Mouse (Mus musculus): ENCODE measurements at regions not wholly inside any gene's neighbourhood (a gene's known extent, or its start where the extent isn't known, plus 50 kb on each side); places are given as distances from the start of the nearest gene placed in this dataset.
A peak's percentile ranks its signal among the peaks of the same experiment; 100 is the strongest.

DNA sequence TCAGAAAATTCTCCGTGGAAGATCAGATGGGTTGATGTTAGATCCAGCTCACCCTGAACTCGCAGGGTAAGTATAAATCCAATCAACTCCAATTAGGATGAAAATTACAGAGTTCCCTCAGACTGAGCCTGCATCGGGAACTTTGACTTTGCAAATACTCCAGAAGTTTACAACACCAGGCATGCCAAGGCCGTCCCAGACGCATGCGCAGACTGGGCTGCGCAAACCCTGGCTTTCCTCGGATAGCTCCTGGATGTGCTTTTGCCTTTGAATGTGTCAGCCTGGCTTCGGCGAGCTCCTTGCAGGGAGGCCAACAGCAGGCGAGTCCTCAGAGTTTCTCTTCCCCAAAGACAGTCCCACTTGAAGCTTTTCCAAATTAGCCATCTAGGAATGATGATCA lies 127.6 kb upstream of the Tbx3 start:
- DNase-seq (ENCODE audit: low spot score), result no peak
- Histone ChIP-seq H3K27ac (replicated peaks) (no peak overlapping the region), H3K4me1 (peaks cover 8% of the 10 kb centered on the region), H3K4me3 (no peak overlapping the region), H3K9me3 (no peaks in the 10 kb centered on the region), H3K36me3 (replicated peaks) (no peaks in the 10 kb centered on the region), H3K27me3 (replicated peaks; ENCODE audit: low read depth, poor library complexity, severe bottlenecking) (0 out of 2 replicates have a peak, but pooled peaks cover 9% of the 10 kb centered on the region)
- WGBS, result 85% methylated on average over 11 of the region's 11 CpGs

DNA sequence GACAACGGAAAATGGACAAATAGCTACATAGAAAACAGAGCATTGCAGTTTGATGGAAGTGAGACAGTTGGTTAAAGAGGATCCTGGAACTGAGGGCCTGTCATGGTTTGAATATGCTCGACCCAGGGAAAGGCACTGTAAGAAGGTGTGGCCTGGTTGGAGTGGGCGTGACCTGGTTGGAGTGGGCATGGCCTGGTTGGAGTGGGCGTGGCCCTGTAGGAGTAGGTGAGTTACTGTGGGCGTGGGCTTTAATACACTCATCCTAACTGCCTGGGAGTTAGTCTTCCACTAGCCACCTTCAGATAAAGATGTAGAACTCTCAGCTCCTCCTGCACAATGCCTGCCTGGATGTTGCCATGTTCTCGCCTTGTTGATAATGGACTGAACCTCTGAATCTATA lies 126.8 kb upstream of the Tbx3 start:
- Histone ChIP-seq H3K4me1 (peaks cover 8% of the 10 kb centered on the region), H3K9me3 (no peaks in the 10 kb centered on the region), H3K27me3 (replicated peaks; ENCODE audit: low read depth, poor library complexity, severe bottlenecking) (0 out of 2 replicates have a peak, but pooled peaks cover 13% of the 10 kb centered on the region), H3K27ac (replicated peaks) (no peak overlapping the region), H3K4me3 (no peak overlapping the region), H3K36me3 (replicated peaks) (no peaks in the 10 kb centered on the region)
- 91% methylated on average over 6 of the region's 6 CpGs for WGBS
- DNase-seq (ENCODE audit: low spot score), result no peak

DNA sequence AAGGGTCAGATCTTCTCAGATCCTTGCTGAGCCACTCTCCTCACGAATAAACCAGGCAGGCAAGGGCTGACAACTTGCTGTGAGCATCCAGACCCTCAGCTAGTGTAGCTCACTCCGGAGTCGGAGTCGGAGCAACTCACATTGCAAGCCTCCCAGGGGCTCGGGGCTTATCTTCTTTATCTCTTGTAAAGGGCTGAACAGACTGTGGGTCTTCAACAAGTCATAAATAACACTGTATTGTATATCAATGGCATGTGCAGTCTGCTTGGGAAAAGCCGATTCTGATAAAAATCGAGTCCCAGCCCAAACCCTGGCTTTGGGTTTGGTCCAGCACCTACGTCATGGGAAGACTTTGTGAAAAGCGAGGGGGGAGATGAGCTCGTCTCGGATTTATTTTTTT lies 125.8 kb upstream of the Tbx3 start:
- Histone ChIP-seq H3K27me3 (replicated peaks; ENCODE audit: low read depth, poor library complexity, severe bottlenecking) (0 out of 2 replicates have a peak, but pooled peaks cover 13% of the 10 kb centered on the region), H3K4me1 (peaks cover 8% of the 10 kb centered on the region), H3K27ac (replicated peaks) (no peak overlapping the region), H3K36me3 (replicated peaks) (no peaks in the 10 kb centered on the region), H3K9me3 (no peaks in the 10 kb centered on the region), H3K4me3 (no peak overlapping the region)
- WGBS, result 82% methylated on average over 11 of the region's 11 CpGs
- DNase-seq (ENCODE audit: low spot score), result no peak

DNA sequence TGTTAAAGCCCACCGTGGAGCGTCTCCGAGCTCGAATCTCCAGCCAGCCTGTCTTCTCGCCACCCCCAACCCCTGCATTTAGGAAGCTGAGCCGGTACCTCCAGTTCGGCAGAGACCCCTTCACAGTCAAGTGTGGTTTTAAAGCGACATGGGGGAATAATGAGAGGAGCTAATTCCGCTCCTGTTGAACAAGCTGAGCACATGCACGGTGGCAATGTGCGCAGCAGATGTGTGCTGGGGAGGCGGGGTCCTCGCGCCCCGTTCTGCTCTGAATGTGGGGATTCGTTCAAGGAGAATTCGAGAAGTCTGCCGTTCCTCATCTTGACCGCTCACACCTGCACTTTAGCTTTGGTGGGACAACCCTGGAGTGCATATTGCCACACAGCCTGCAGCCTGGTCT lies 123.4 kb upstream of the Tbx3 start:
- WGBS, result 75% methylated on average over 19 of the region's 19 CpGs
- 0 out of 2 replicates have a peak, but pooled peaks cover 13% of the 10 kb centered on the region for H3K27me3 ChIP-seq (replicated peaks; ENCODE audit: low read depth, poor library complexity, severe bottlenecking)

DNA sequence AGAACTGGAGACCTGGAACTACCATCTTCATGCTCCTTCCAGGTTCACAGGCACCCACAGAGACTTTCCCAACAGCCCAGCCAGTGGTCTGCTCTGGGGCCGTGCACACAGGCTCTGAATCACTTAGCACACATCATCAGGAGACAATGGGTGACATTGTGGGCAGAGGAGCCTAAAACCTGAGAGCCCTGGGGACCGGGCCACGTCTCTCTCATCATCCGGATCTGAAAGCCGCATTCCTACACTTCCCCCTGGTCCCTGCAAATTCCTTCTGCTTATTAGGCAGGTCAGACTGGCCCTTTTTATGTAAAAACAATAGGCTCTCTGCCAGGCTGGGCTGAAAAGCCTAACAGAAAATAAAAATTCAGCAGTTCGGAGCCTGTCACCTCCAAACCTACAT lies 119.6 kb upstream of the Tbx3 start:
- WGBS, result 21% methylated on average over 6 of the region's 6 CpGs

More for the DNA sequence above, 123.4 kb upstream of the Tbx3 start:
- no peak overlapping the region for H3K4me3 ChIP-seq
- no peak overlapping the region for H3K27ac ChIP-seq (replicated peaks)
- H3K4me1 ChIP-seq, result peaks cover 17% of the 10 kb centered on the region
- H3K9me3 ChIP-seq, result peaks cover 4% of the 10 kb centered on the region; the same call in 1 of the 2 replicates
- H3K36me3 ChIP-seq (replicated peaks), result no peaks in the 10 kb centered on the region
- DNase-seq (ENCODE audit: low spot score), result peak; percentile 43

DNA sequence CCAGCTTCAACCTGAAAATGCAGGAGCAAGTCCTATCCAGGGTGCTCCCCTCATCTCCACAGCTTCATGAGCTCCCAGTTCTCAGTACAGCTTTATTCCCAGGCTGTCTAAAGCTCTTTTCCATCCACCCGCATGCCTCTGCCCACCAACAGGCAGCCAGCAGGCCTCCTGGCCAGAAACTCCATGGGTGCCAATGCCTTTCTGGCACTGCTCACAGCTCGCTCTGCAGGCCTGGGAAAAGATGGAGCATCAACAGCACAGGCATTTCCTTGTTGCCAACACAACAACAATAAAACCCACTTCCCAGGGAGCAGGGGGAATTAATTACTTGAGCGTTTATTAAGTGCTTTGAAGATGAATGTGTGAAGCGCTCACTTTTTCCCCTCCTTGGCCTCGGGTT lies 117.0 kb upstream of the Tbx3 start:
- peaks cover 10% of the 10 kb centered on the region; the same call in 1 of the 2 replicates for H3K9me3 ChIP-seq
- H3K4me1 ChIP-seq, result peaks cover 16% of the 10 kb centered on the region
- no peak overlapping the region for H3K27ac ChIP-seq (replicated peaks)
- H3K4me3 ChIP-seq, result no peak overlapping the region
- DNase-seq (ENCODE audit: low spot score), result no peak
- no peaks in the 10 kb centered on the region for H3K36me3 ChIP-seq (replicated peaks)
- H3K27me3 ChIP-seq (replicated peaks; ENCODE audit: low read depth, poor library complexity, severe bottlenecking), result no peaks in the 10 kb centered on the region
- WGBS, result 51% methylated on average over 5 of the region's 5 CpGs

More for the DNA sequence above, 119.6 kb upstream of the Tbx3 start:
- H3K27me3 ChIP-seq (replicated peaks; ENCODE audit: low read depth, poor library complexity, severe bottlenecking), result 0 out of 2 replicates have a peak, but pooled peaks cover 13% of the 10 kb centered on the region
- H3K9me3 ChIP-seq, result peaks cover 10% of the 10 kb centered on the region; the same call in 1 of the 2 replicates
- H3K4me1 ChIP-seq, result peaks cover 24% of the 10 kb centered on the region
- no peak overlapping the region for H3K4me3 ChIP-seq
- no peaks in the 10 kb centered on the region for H3K36me3 ChIP-seq (replicated peaks)
- no peak overlapping the region; the same call in 1 of the 2 replicates for H3K27ac ChIP-seq (replicated peaks)
- peak; percentile 30 for DNase-seq (ENCODE audit: low spot score)

DNA sequence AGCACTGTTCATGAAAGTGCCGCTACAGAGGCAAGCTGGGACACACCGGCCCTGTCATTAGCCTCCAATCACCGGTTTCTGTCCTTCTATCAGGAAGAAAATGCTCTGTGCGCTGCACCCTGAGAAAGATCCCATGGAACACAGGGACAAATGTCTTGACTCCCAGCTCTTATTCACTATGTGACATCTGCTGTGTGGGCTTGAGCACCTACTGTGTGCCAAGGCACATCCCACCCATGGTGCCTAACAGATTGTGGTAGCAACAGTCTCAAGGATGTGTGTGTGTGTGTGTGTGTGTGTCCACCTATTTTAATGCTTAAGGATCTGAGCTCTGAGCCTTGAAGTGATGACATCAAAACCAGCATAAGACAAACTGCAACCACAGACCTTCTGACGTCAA lies 113.4 kb upstream of the Tbx3 start:
- peaks cover 7% of the 10 kb centered on the region for H3K4me1 ChIP-seq
- no peak for DNase-seq (ENCODE audit: low spot score)
- no peak overlapping the region for H3K4me3 ChIP-seq
- peaks cover 5% of the 10 kb centered on the region for H3K27me3 ChIP-seq (replicated peaks; ENCODE audit: low read depth, poor library complexity, severe bottlenecking)
- H3K9me3 ChIP-seq, result peaks cover 8% of the 10 kb centered on the region; the same call in 1 of the 2 replicates
- whole genome bisulfite sequencing, result 80% methylated on average over 5 of the region's 5 CpGs
- no peak overlapping the region for H3K27ac ChIP-seq (replicated peaks)
- H3K36me3 ChIP-seq (replicated peaks), result no peaks in the 10 kb centered on the region

DNA sequence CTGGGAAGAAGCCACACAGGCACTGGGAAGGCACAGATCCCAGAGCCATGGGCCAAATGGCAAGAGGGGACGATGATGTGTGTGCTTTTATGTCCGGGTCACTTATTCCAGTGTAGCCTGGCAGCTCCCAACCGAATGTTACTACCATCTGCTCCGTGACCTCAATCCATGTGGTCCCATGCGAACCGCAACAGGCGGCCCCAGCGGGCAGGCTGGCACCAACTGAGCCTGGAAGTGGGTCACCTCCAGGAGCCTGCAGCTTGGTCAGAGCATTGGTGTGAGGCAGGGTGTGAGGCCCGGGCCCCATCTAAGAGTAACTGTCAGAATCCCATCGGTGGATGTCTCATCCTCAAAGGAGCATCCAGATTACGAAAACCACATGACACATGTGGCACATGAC lies 110.8 kb upstream of the Tbx3 start:
- Histone ChIP-seq H3K36me3 (replicated peaks) (no peaks in the 10 kb centered on the region), H3K27me3 (replicated peaks; ENCODE audit: low read depth, poor library complexity, severe bottlenecking) (peaks cover 31% of the 10 kb centered on the region), H3K9me3 (peaks cover 3% of the 10 kb centered on the region; the same call in 1 of the 2 replicates), H3K27ac (replicated peaks) (peak overlapping the region; percentile 1; the same call in 1 of the 2 replicates), H3K4me3 (no peak overlapping the region), H3K4me1 (peaks cover 11% of the 10 kb centered on the region)
- no peak for DNase-seq (ENCODE audit: low spot score)
- WGBS, result 92% methylated on average over 11 of the region's 11 CpGs

DNA sequence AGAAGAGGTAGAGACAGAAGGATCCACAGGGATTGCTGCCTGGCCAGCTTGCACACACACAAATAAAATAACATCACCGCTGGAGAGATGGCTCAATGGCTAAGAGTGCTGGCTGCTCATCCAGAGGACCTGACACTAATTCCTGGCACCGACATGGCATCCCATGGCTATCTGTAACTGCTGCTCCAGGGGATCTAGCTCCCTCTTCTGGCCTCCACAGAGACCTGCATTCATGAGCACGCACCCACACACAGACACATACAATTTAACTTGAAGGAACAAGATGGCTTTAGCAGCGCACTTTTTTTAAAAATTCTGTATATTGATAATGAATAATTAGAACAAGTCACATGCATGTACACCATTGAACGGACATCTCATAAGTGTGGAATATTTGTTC lies 110.1 kb upstream of the Tbx3 start:
- WGBS, result 96% methylated on average over 5 of the region's 5 CpGs
- Histone ChIP-seq H3K4me1 (peaks cover 11% of the 10 kb centered on the region), H3K27ac (replicated peaks) (no peak overlapping the region), H3K27me3 (replicated peaks; ENCODE audit: low read depth, poor library complexity, severe bottlenecking) (peaks cover 35% of the 10 kb centered on the region), H3K36me3 (replicated peaks) (no peaks in the 10 kb centered on the region), H3K4me3 (no peak overlapping the region), H3K9me3 (peaks cover 3% of the 10 kb centered on the region; the same call in 1 of the 2 replicates)
- no peak for DNase-seq (ENCODE audit: low spot score)

DNA sequence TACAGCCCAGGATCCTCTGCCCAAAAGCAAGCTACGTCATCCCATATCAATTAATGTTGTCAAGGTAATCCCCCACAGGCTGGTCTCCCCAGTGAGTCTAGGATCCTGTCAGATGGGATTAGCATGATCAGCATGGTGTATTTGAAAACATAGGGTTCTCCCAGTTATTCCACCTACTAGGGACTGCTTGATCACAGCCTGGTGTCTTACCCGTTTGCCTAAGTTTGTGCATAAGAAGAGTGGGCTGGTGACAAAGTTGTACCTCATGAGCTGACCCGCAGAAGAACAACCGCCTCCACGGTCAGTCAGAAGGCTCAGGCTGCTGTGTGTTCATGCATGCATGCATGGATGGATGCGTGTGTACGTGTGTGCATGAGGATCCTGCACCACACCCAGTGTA lies 108.9 kb upstream of the Tbx3 start:
- 89% methylated on average over 7 of the region's 7 CpGs for WGBS
- H3K27me3 ChIP-seq (replicated peaks; ENCODE audit: low read depth, poor library complexity, severe bottlenecking), result peaks cover 35% of the 10 kb centered on the region
- no peak overlapping the region for H3K4me3 ChIP-seq
- H3K36me3 ChIP-seq (replicated peaks), result no peaks in the 10 kb centered on the region
- no peak for DNase-seq (ENCODE audit: low spot score)
- peaks cover 3% of the 10 kb centered on the region; the same call in 1 of the 2 replicates for H3K9me3 ChIP-seq
- H3K27ac ChIP-seq (replicated peaks), result no peak overlapping the region
- peaks cover 11% of the 10 kb centered on the region for H3K4me1 ChIP-seq

DNA sequence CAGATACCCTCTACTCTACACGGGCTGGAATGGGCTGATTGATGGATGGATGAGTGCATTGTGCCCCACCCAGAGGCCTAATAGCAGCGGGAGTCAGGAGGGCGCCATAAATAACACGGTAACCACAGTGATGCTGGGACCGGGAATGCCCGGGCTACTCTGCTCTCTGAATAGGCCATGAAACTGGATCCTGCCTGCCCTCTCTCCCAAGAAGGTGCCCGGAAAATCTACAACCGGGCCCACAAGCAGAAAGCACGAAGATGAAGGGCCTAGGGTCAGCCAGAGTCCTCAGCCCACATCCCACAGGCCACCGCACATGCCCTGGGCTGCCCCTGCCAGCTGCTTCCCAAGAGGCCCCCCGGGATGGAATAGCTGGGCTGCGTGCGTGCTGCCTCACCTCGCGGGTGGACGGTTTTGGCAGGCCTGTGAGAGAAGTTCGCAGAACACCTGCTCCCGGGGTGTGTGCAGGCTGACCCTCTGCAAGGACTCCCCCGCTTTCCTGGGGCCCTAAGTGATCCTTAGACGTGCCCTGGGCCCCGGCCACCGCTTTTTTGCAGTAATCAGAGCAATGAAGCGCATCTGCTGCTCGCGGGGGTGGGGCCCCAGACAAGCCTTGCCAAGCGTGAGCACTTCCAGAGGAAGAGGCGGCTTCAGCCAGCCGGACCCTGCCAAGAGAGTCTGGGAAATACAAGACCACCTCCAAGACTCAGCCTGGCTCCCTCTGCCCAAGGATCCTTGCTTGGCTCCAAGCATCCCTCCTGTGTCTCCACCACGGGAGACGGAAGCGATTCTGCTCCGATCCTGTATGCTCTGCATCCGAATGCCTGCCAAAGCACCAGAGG lies 106.7 kb upstream of the Tbx3 start:
- peak; percentile 35 for DNase-seq (ENCODE audit: low spot score)
- Histone ChIP-seq H3K36me3 (replicated peaks) (no peaks in the 10 kb centered on the region), H3K4me1 (peaks cover 11% of the 10 kb centered on the region), H3K27me3 (replicated peaks; ENCODE audit: low read depth, poor library complexity, severe bottlenecking) (peaks cover 35% of the 10 kb centered on the region), H3K9me3 (peaks cover 3% of the 10 kb centered on the region; the same call in 1 of the 2 replicates), H3K4me3 (peak overlapping the region; percentile 32; the same call in 1 of the 2 replicates), H3K27ac (replicated peaks) (peak overlapping the region; percentile 45)
- WGBS, result 25% methylated on average over 33 of the region's 33 CpGs

DNA sequence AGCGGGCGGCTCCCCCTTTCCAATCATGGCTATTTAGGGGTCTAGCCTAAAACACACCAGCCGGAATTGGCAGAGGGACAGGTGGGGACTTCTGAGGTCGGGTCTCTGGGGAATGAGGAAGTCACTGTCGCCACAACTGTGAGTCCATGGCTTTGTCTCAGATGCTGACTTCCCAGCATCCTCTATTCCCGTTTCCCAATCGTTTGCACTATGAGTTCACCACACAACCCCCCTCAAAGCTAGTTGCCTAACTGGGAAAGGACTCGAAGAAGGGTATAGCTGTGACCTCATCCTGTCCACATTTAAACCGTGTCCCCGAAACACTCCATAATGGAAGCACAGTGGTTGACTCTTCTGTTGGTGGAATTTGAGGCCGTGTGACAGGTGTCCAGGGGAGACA lies 102.8 kb upstream of the Tbx3 start:
- Histone ChIP-seq H3K4me3 (no peak overlapping the region), H3K36me3 (replicated peaks) (no peaks in the 10 kb centered on the region; the same call in 1 of the 2 replicates), H3K27ac (replicated peaks) (no peak overlapping the region), H3K27me3 (replicated peaks; ENCODE audit: low read depth, poor library complexity, severe bottlenecking) (peaks cover 25% of the 10 kb centered on the region), H3K9me3 (peaks cover 9% of the 10 kb centered on the region), H3K4me1 (peaks cover 14% of the 10 kb centered on the region)
- DNase-seq (ENCODE audit: low spot score), result no peak
- 82% methylated on average over 11 of the region's 11 CpGs for WGBS

DNA sequence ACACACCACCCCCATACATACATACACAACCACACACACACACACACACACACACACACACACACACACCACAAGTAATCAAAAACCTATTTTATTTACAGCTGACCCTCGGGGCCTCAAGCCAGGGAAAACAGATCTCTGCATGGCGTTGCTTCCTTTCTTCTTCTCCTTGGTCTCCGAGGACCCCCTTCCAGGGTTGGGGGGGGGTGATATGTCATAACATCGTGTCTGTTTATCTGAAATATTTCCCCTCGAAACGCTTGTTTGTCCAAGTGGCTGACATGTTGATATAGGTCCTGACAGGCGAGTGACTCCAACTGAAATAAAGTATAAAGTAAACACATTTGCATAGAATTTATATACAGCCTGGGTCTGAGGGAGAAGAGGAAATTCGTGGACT lies 100.4 kb upstream of the Tbx3 start:
- WGBS, result 59% methylated on average over 8 of the region's 8 CpGs
- Histone ChIP-seq H3K4me1 (peaks cover 5% of the 10 kb centered on the region; the same call in 1 of the 2 replicates), H3K4me3 (no peak overlapping the region), H3K27ac (replicated peaks) (no peak overlapping the region), H3K9me3 (peaks cover 24% of the 10 kb centered on the region), H3K36me3 (replicated peaks) (peaks cover 6% of the 10 kb centered on the region; the same call in 1 of the 2 replicates), H3K27me3 (replicated peaks; ENCODE audit: low read depth, poor library complexity, severe bottlenecking) (peaks cover under 1% of the 10 kb centered on the region; the same call in 1 of the 2 replicates)
- DNase-seq (ENCODE audit: low spot score), result no peak
